In the genomic region with DNA sequence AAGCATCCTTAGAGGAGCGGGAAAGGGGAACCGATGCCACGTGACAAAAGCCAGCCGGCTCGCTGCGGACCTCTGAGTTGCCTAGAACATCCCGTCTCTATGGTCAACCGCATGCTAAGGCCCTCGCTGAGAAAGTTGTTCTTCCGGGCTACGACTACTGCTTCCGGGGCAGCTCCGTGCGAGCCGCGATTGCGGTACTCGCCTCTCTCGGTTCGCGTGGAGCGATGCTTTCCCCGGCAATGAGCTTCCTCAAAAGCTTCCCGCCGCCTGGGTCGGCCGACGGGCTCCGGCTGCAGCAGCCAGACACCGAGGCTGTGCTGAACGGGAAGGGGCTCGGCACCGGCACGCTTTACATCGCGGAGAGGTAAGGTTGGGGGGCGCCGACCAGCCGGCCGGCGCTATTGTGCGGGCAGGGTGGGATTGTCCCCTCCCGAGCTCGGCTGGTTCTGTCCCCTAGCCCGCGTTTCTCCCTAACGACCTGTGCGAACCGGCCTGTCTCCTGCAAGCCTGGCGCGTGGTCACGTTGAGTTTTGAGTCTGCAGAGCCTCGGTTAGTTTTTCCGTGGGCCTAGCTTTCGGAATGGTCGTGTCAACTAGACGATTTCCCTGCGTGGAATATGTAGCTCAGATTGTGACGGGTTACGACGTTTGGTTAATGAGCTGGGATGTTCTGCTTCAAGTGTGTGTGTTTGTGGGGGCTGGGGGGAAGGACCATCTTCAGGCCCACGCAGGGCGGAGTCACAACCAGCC, we compare ENCODE assay signal across 8 mouse cellular contexts. TPM values are rescaled to one million over a fixed set of nuclear protein-coding genes. Genes with fewer than 3 reads are reported as not detected.
DNase-seq lines count a peak whose midpoint lies in the region; ATAC-seq and TF ChIP-seq lines count a peak whose summit lies in the region.

Gene Clns1a, plus strand, starts transcription at position 129 of the 749 bp plus-strand sequence.

- under 1% methylated on average over 63 of the region's 63 CpGs for WGBS in forebrain, embryonic 14.5 days
- under 1% methylated on average over 63 of the region's 63 CpGs for WGBS in neural tube, embryonic 15.5 days

- H3K9me3 ChIP-seq in ES-Bruce4 (replicated peaks; ENCODE audit: control insufficient read depth, insufficient read depth, low read length, poor library complexity, severe bottlenecking) = no peaks in the 10 kb centered on the region
- H3K9me3 ChIP-seq in forebrain, embryonic 14.5 days (replicated peaks; ENCODE audit: control insufficient read depth, low read length) = no peaks in the 10 kb centered on the region
- no peaks in the 10 kb centered on the region for H3K9me3 ChIP-seq in neural tube, embryonic 15.5 days (replicated peaks)

- peak; percentile 34; the same call in 1 of the 2 replicates for TF ChIP-seq EP300 in ES-Bruce4 (IDR thresholded peaks at IDR 0.05; ENCODE audit: insufficient read depth, low read depth, low read length)

- peak within 1 kb of the TSS; percentile 71 for H3K4me2 ChIP-seq in forebrain, embryonic 14.5 days (ENCODE audit: low read length)
- H3K4me2 ChIP-seq in neural tube, embryonic 15.5 days = peak within 1 kb of the TSS; percentile 81

- intact Hi-C loops in heart, postnatal 14 days (cut with DNase I) = loop anchor here (5.0 kb wide), 1 partner anchor 214 kb away; the partner anchor contains the start of gene Ints4

- H3K27me3 ChIP-seq in ES-Bruce4 (ENCODE audit: control insufficient read depth, insufficient read depth, low read length, poor library complexity, severe bottlenecking) = no peaks in the 10 kb centered on the region
- no peaks in the 10 kb centered on the region for H3K27me3 ChIP-seq in forebrain, embryonic 14.5 days (replicated peaks; ENCODE audit: control insufficient read depth, insufficient read depth, low read length)
- no peaks in the 10 kb centered on the region for H3K27me3 ChIP-seq in neural tube, embryonic 15.5 days (replicated peaks)

- no peak for TF ChIP-seq CTCF in ES-Bruce4 (IDR thresholded peaks at IDR 0.05; ENCODE audit: low read depth, low read length)

- peak within 1 kb of the TSS; percentile 86 for H3K4me3 ChIP-seq in ES-Bruce4 (ENCODE audit: low read depth, low read length)
- H3K4me3 ChIP-seq in forebrain, embryonic 14.5 days (ENCODE audit: low read depth, low read length) = peak within 1 kb of the TSS; percentile 95
- peak within 1 kb of the TSS; percentile 99 for H3K4me3 ChIP-seq in neural tube, embryonic 15.5 days (replicated peaks)

- 0 out of 2 replicates have a peak, but pooled peaks cover 3% of the 10 kb centered on the region for H3K36me3 ChIP-seq in ES-Bruce4 (ENCODE audit: control insufficient read depth, insufficient read depth, low read length, poor library complexity, severe bottlenecking)
- 0 out of 2 replicates have a peak, but pooled peaks cover 2% of the 10 kb centered on the region for H3K36me3 ChIP-seq in forebrain, embryonic 14.5 days (ENCODE audit: control insufficient read depth, insufficient read depth, low read length)
- H3K36me3 ChIP-seq in neural tube, embryonic 15.5 days = peaks cover 13% of the 10 kb centered on the region

- H3K27ac ChIP-seq in ES-Bruce4 (ENCODE audit: insufficient read depth, low read length) = peak within 1 kb of the TSS; percentile 57
- peak within 1 kb of the TSS; percentile 75 for H3K27ac ChIP-seq in forebrain, embryonic 14.5 days (ENCODE audit: low read depth, low read length)
- H3K27ac ChIP-seq in neural tube, embryonic 15.5 days (replicated peaks) = peak within 1 kb of the TSS; percentile 85

- peak; percentile 97 for DNase-seq in forebrain, embryonic 14.5 days (ENCODE audit: low spot score)
- peak; percentile 89 to 93 for DNase-seq in heart, postnatal 14 days
- peak; percentile 94 for DNase-seq in layer of hippocampus, adult 11-12 months (ENCODE audit: low spot score)
- peak; percentile 92 to 94 for DNase-seq in lung, adult 18-20 months
- DNase-seq in testis, postnatal 14 days (ENCODE audit: low spot score) = peak; percentile 91

- peaks cover 2% of the 10 kb centered on the region for H3K4me1 ChIP-seq in ES-Bruce4 (ENCODE audit: control insufficient read depth, insufficient read depth, low read length)
- peaks cover 6% of the 10 kb centered on the region for H3K4me1 ChIP-seq in forebrain, embryonic 14.5 days (ENCODE audit: control insufficient read depth, insufficient read depth, low read length)
- peaks cover 23% of the 10 kb centered on the region for H3K4me1 ChIP-seq in neural tube, embryonic 15.5 days

- peak; percentile 94 for ATAC-seq in cerebellum, adult (ENCODE audit: insufficient number of reproducible peaks, low FRiP score, low TSS enrichment)
- peak; percentile 98 for ATAC-seq in forebrain, embryonic 14.5 days
- ATAC-seq in neural tube, embryonic 15.5 days (ENCODE audit: low FRiP score) = peak; percentile 98

- peak; percentile 67 for TF ChIP-seq POLR2A in ES-Bruce4 (IDR thresholded peaks at IDR 0.05; ENCODE audit: insufficient read depth, low read length)

- H3K9ac ChIP-seq in ES-Bruce4 (ENCODE audit: low read depth, poor library complexity, severe bottlenecking) = peak within 1 kb of the TSS; percentile 94
- H3K9ac ChIP-seq in forebrain, embryonic 14.5 days (ENCODE audit: low read length) = peak within 1 kb of the TSS; percentile 90
- peak within 1 kb of the TSS; percentile 91 for H3K9ac ChIP-seq in neural tube, embryonic 15.5 days (replicated peaks)

RNA-seq across cellular contexts. Expression of gene Clns1a, which starts in this region (rescaled TPM):
- polyA plus RNA-seq in ES-Bruce4 (2011; ENCODE audit: insufficient read depth, insufficient read length, low read depth, missing spikeins) = 150 and 155 TPM in 2 replicates
- polyA plus RNA-seq in forebrain, embryonic 14.5 days (2014; fragmentation: Nextera tagmentation; extraction: Ambion mirVana) = 229 and 233 TPM in 2 replicates
- 10 to 100 TPM; 29.5 to 31.1 TPM for total RNA-seq in heart, postnatal 14 days (2021)
- 170 and 187 TPM in 2 replicates for polyA plus RNA-seq in neural tube, embryonic 15.5 days (2015; fragmentation: Nextera tagmentation; extraction: Ambion mirVana)

Comparison
In these comparisons a context has a peak if more than half of its experiments do, and no peak if none do; other contexts are left out.
1. Peak in every context shown above with its lines: DNase-seq, ATAC-seq, H3K4me3 ChIP-seq and H3K27ac ChIP-seq.